34 mouse cellular contexts compared by ENCODE assay signal in genomic region chr14:60893882-60894281, GRCm38 (mm10).
"Had no signal": no experiment of that assay in that cellular context is flagged by ENCODE, and none has a peak within 500 bp of the region (broad histone marks: within the 10 kb centered on the region; RNA-seq: fewer than 3 reads in every experiment).

No protein-coding gene starts in this region.

- H3K36me3 ChIP-seq: heart, embryonic 15.5 days; hindbrain, embryonic 12.5 days; hindbrain, embryonic 13.5 days; hindbrain, embryonic 15.5 days; intestine, embryonic 15.5 days; kidney, embryonic 15.5 days had no signal

- DNase-seq: heart, postnatal 10 days; heart, postnatal 14 days; heart, postnatal 36 days; heart, postnatal 4 days; kidney, adult 11 months; kidney, adult 18-20 months; kidney, adult 2 months; kidney, adult 8-10 months; kidney, adult 9 months; kidney, postnatal 10 days; kidney, postnatal 14 days; kidney, postnatal 36 days; kidney, postnatal 4 days; layer of hippocampus, adult 9-11 months; layer of hippocampus, postnatal 36 days had no signal

- H3K4me2 ChIP-seq: heart, embryonic 11.5 days; heart, embryonic 12.5 days; heart, embryonic 13.5 days; heart, embryonic 15.5 days; hindbrain, embryonic 12.5 days; hindbrain, embryonic 13.5 days; hindbrain, embryonic 14.5 days; hindbrain, embryonic 15.5 days; intestine, embryonic 15.5 days; kidney, embryonic 15.5 days had no signal

- H3K9ac ChIP-seq: heart, embryonic 12.5 days; heart, embryonic 13.5 days; heart, embryonic 15.5 days; hindbrain, embryonic 12.5 days; hindbrain, embryonic 13.5 days; hindbrain, embryonic 14.5 days; hindbrain, embryonic 15.5 days; intestine, embryonic 15.5 days; kidney, embryonic 15.5 days had no signal

- ATAC-seq: hindbrain, embryonic 16.5 days; hindbrain, postnatal 0 days; inflammation-experienced regulatory T-cells, adult 6 months; intestine, embryonic 15.5 days; intestine, embryonic 16.5 days; intestine, postnatal 0 days had no signal

- H3K27ac ChIP-seq: heart, embryonic 13.5 days; heart, embryonic 15.5 days; hindbrain, embryonic 10.5 days; hindbrain, embryonic 12.5 days; hindbrain, embryonic 13.5 days; hindbrain, embryonic 14.5 days; hindbrain, embryonic 15.5 days; hindbrain, postnatal 0 days; intestine, embryonic 15.5 days; kidney, embryonic 15.5 days; kidney, postnatal 0 days; layer of hippocampus, adult 2 months; left cerebral cortex, adult 2 months had no signal

- H3K27me3 ChIP-seq: heart, embryonic 12.5 days; heart, embryonic 13.5 days; heart, embryonic 15.5 days; hindbrain, embryonic 12.5 days; hindbrain, embryonic 13.5 days; hindbrain, embryonic 15.5 days; intestine, embryonic 15.5 days; kidney, embryonic 15.5 days had no signal

- H3K4me1 ChIP-seq: heart, embryonic 12.5 days; heart, embryonic 15.5 days; hindbrain, embryonic 12.5 days; hindbrain, embryonic 13.5 days; hindbrain, embryonic 15.5 days; intestine, embryonic 15.5 days had no signal

- H3K4me3 ChIP-seq: heart, embryonic 12.5 days; heart, embryonic 13.5 days; heart, embryonic 15.5 days; hindbrain, embryonic 10.5 days; hindbrain, embryonic 12.5 days; hindbrain, embryonic 13.5 days; hindbrain, embryonic 15.5 days; intestine, embryonic 15.5 days; kidney, embryonic 15.5 days; layer of hippocampus, adult 2 months; left cerebral cortex, adult 2 months had no signal

- H3K9me3 ChIP-seq: heart, embryonic 15.5 days; hindbrain, embryonic 10.5 days; hindbrain, embryonic 12.5 days; hindbrain, embryonic 13.5 days; hindbrain, embryonic 15.5 days; intestine, embryonic 15.5 days; kidney, embryonic 15.5 days had no signal
